13 mouse cellular contexts compared by ENCODE assay signal in genomic region chr17:66436811-66437210, GRCm38 (mm10). TPM values are rescaled to one million over a fixed set of nuclear protein-coding genes. Genes with fewer than 3 reads are reported as not detected.
A peak's percentile ranks its signal among the peaks of the same experiment; 100 is the strongest.
DNase-seq lines count a peak whose midpoint lies in the region; ATAC-seq and TF ChIP-seq lines count a peak whose summit lies in the region.
"Had no signal": no experiment of that assay in that cellular context is flagged by ENCODE, and none has a peak within 500 bp of the region (broad histone marks: within the 10 kb centered on the region; RNA-seq: fewer than 3 reads in every experiment).

No protein-coding gene starts in this region.

- peaks cover 20% of the 10 kb centered on the region for H3K36me3 ChIP-seq in hindbrain, embryonic 14.5 days (replicated peaks; ENCODE audit: control insufficient read depth, insufficient read depth)
- no peaks in the 10 kb centered on the region for H3K36me3 ChIP-seq in thymus, adult 2 months (ENCODE audit: control insufficient read depth, insufficient read depth, low read length)
- no peaks in the 10 kb centered on the region; the same call in 1 of the 2 replicates for H3K36me3 ChIP-seq in stomach, postnatal 0 days (ENCODE audit: control insufficient read depth, insufficient read depth, low read length)

- H3K9me3 ChIP-seq in hindbrain, embryonic 14.5 days (ENCODE audit: control insufficient read depth, low read length), result no peaks in the 10 kb centered on the region
- H3K9me3 ChIP-seq in stomach, postnatal 0 days (ENCODE audit: control insufficient read depth, low read length), result no peaks in the 10 kb centered on the region

- H3K4me1 ChIP-seq in hindbrain, embryonic 14.5 days (replicated peaks; ENCODE audit: control insufficient read depth, insufficient read depth, low read length), result peaks cover 29% of the 10 kb centered on the region
- H3K4me1 ChIP-seq in thymus, adult 2 months (replicated peaks; ENCODE audit: control insufficient read depth, insufficient read depth, low read length), result no peaks in the 10 kb centered on the region
- H3K4me1 ChIP-seq in stomach, postnatal 0 days (replicated peaks; ENCODE audit: control insufficient read depth, insufficient read depth), result no peaks in the 10 kb centered on the region

- peak; percentile 53; the same call in 1 of the 2 replicates for ATAC-seq in hindbrain, embryonic 14.5 days (ENCODE audit: low FRiP score)
- no peak for ATAC-seq in stomach, postnatal 0 days (ENCODE audit: low FRiP score, low TSS enrichment)
- ATAC-seq: lung, postnatal 0 days had no signal

- H3K9ac ChIP-seq in hindbrain, embryonic 14.5 days, result no peak overlapping the region
- H3K9ac ChIP-seq in stomach, postnatal 0 days (ENCODE audit: low read length), result no peak overlapping the region

- TF ChIP-seq CTCF in thymus, adult 2 months (IDR thresholded peaks at IDR 0.05; ENCODE audit: borderline replicate concordance, control insufficient read depth, extremely low read depth, insufficient read depth, low read length, poor library complexity), result no peak
- TF ChIP-seq CTCF in stomach, postnatal 0 days (IDR thresholded peaks at IDR 0.05; ENCODE audit: low read depth), result no peak

- peak; percentile 24 for DNase-seq in embryo, embryonic 11 days
- no peak for DNase-seq in embryo, embryonic 10 days (ENCODE audit: low spot score)
- DNase-seq in MN1 (ENCODE audit: low spot score), result peak; percentile 31
- DNase-seq in cerebellum, postnatal 14 days, result peak; percentile 90 to 94
- DNase-seq in hindbrain, embryonic 14.5 days (ENCODE audit: low spot score), result no peak
- DNase-seq in thymus, adult 2 months, result no peak
- no peak for DNase-seq in stomach, postnatal 0 days (ENCODE audit: low spot score)
- DNase-seq in layer of hippocampus, postnatal 10 days (ENCODE audit: low spot score in 2 of 2), result no peak
- DNase-seq: heart, adult 11 months; heart, postnatal 36 days; layer of hippocampus, adult 9-11 months had no signal

- no peak overlapping the region for H3K4me2 ChIP-seq in hindbrain, embryonic 14.5 days (replicated peaks)
- H3K4me2 ChIP-seq in stomach, postnatal 0 days (replicated peaks; ENCODE audit: low read depth), result no peak overlapping the region

- H3K27me3 ChIP-seq in hindbrain, embryonic 14.5 days (ENCODE audit: control insufficient read depth, insufficient read depth, low read length), result no peaks in the 10 kb centered on the region
- H3K27me3 ChIP-seq in thymus, adult 2 months (ENCODE audit: control insufficient read depth, insufficient read depth, low read length), result no peaks in the 10 kb centered on the region
- no peaks in the 10 kb centered on the region for H3K27me3 ChIP-seq in stomach, postnatal 0 days (ENCODE audit: control insufficient read depth, insufficient read depth, low read length)

- 32% methylated on average over 8 of the region's 8 CpGs for WGBS in hindbrain, embryonic 14.5 days
- WGBS in thymus, adult 2 months, result 87% methylated on average over 8 of the region's 8 CpGs
- WGBS in stomach, postnatal 0 days, result 61% methylated on average over 8 of the region's 8 CpGs

- no peak for TF ChIP-seq POLR2A in thymus, adult 2 months (IDR thresholded peaks at IDR 0.05; ENCODE audit: control insufficient read depth, extremely low read depth, insufficient read depth, low read length, poor library complexity)

- no peak overlapping the region for H3K27ac ChIP-seq in hindbrain, embryonic 14.5 days
- no peak overlapping the region for H3K27ac ChIP-seq in thymus, adult 2 months (ENCODE audit: control insufficient read depth, insufficient read depth, low read length)
- H3K27ac ChIP-seq in stomach, postnatal 0 days (replicated peaks), result no peak overlapping the region

- no peak overlapping the region for H3K4me3 ChIP-seq in hindbrain, embryonic 14.5 days (replicated peaks; ENCODE audit: low read length)
- no peak overlapping the region for H3K4me3 ChIP-seq in thymus, adult 2 months (ENCODE audit: control insufficient read depth, insufficient read depth, low read length)
- no peak overlapping the region for H3K4me3 ChIP-seq in stomach, postnatal 0 days (ENCODE audit: low read depth, low read length)
- H3K4me3 ChIP-seq: myocyte had no signal

- no peak for TF ChIP-seq EP300 in stomach, postnatal 0 days (optimal IDR thresholded peaks at IDR 0.05)

RNA-seq across cellular contexts. Expression of gene Mtcl1, which starts 12.7 kb away (rescaled TPM):
- polyA plus RNA-seq in hindbrain, embryonic 14.5 days (2014; fragmentation: Nextera tagmentation; extraction: Ambion mirVana), result 35.1 and 37.9 TPM in 2 replicates
- polyA plus RNA-seq in thymus, adult 2 months (2012; rRNA removed), result 5.8 and 6.2 TPM in 2 replicates
- polyA plus RNA-seq in stomach, postnatal 0 days (2015; fragmentation: Nextera tagmentation; extraction: Ambion mirVana), result 1.8 and 2.2 TPM in 2 replicates
- 10 to 100 TPM; 30.0 to 41.4 TPM for total RNA-seq in layer of hippocampus, postnatal 10 days (2021)

Comparison
In these comparisons a context has a peak if more than half of its experiments do, and no peak if none do; other contexts are left out.
1. DNase-seq: peak in embryo, embryonic 11 days (single experiment), MN1 (single experiment) and cerebellum, postnatal 14 days (2 of 2); none in embryo, embryonic 10 days (single experiment), hindbrain, embryonic 14.5 days (single experiment), thymus, adult 2 months (single experiment), stomach, postnatal 0 days (single experiment) and layer of hippocampus, postnatal 10 days (0 of 2).